26 mouse cellular contexts compared by ENCODE assay signal in genomic region chr12:40801456-40801855, GRCm38 (mm10).
A peak's percentile ranks its signal among the peaks of the same experiment; 100 is the strongest.
DNase-seq lines count a peak whose midpoint lies in the region; ATAC-seq and TF ChIP-seq lines count a peak whose summit lies in the region.
"Had no signal": no experiment of that assay in that cellular context is flagged by ENCODE, and none has a peak within 500 bp of the region (broad histone marks: within the 10 kb centered on the region; RNA-seq: fewer than 3 reads in every experiment).

No protein-coding gene starts in this region.

- WGBS in forebrain, embryonic 14.5 days: 80% methylated on average over 3 of the region's 3 CpGs

- H3K27ac ChIP-seq in gastrocnemius, adult 2 months: peak overlapping the region; percentile 69
- H3K27ac ChIP-seq in forebrain, embryonic 14.5 days (ENCODE audit: low read depth, low read length): no peak overlapping the region
- H3K27ac ChIP-seq: embryonic facial prominence, embryonic 13.5 days; hindbrain, postnatal 0 days; limb, embryonic 10.5 days; liver, embryonic 15.5 days; macrophage had no signal

- intact Hi-C loops in gastrocnemius, adult 2 months (cut with DNase I): no loop called here
- intact Hi-C loops in gastrocnemius, postnatal 36 days (cut with DNase I): no loop called here

- no peak overlapping the region for H3K4me3 ChIP-seq in gastrocnemius, adult 2 months
- H3K4me3 ChIP-seq in forebrain, embryonic 14.5 days (ENCODE audit: low read depth, low read length): no peak overlapping the region
- H3K4me3 ChIP-seq: embryonic facial prominence, embryonic 13.5 days; heart, embryonic 12.5 days; limb, embryonic 10.5 days; liver, embryonic 15.5 days; myocyte had no signal

- H3K27me3 ChIP-seq in forebrain, embryonic 14.5 days (replicated peaks; ENCODE audit: control insufficient read depth, insufficient read depth, low read length): no peaks in the 10 kb centered on the region
- H3K27me3 ChIP-seq: embryonic facial prominence, embryonic 13.5 days; heart, embryonic 12.5 days; liver, embryonic 15.5 days had no signal

- H3K4me1 ChIP-seq in forebrain, embryonic 14.5 days (ENCODE audit: control insufficient read depth, insufficient read depth, low read length): peaks cover 12% of the 10 kb centered on the region
- H3K4me1 ChIP-seq: liver, embryonic 15.5 days had no signal

- peak; percentile 8; the same call in 1 of the 2 replicates for TF ChIP-seq CTCF in gastrocnemius, adult 2 months (IDR thresholded peaks at IDR 0.05)

- no peaks in the 10 kb centered on the region for H3K9me3 ChIP-seq in forebrain, embryonic 14.5 days (replicated peaks; ENCODE audit: control insufficient read depth, low read length)
- H3K9me3 ChIP-seq: embryonic facial prominence, embryonic 13.5 days; heart, embryonic 12.5 days; limb, embryonic 10.5 days; liver, embryonic 15.5 days had no signal

- no peak overlapping the region for H3K9ac ChIP-seq in forebrain, embryonic 14.5 days (ENCODE audit: low read length)
- H3K9ac ChIP-seq: embryonic facial prominence, embryonic 13.5 days; heart, embryonic 12.5 days; liver, embryonic 15.5 days had no signal

- no peak overlapping the region for H3K4me2 ChIP-seq in forebrain, embryonic 14.5 days (ENCODE audit: low read length)
- H3K4me2 ChIP-seq: embryonic facial prominence, embryonic 13.5 days; heart, embryonic 12.5 days; liver, embryonic 15.5 days had no signal

- H3K36me3 ChIP-seq in forebrain, embryonic 14.5 days (ENCODE audit: control insufficient read depth, insufficient read depth, low read length): no peaks in the 10 kb centered on the region
- H3K36me3 ChIP-seq: heart, embryonic 12.5 days; limb, embryonic 10.5 days; liver, embryonic 15.5 days had no signal

- ATAC-seq in cerebellum, adult (ENCODE audit: insufficient number of reproducible peaks, low FRiP score, low TSS enrichment): peak; percentile 51
- no peak for ATAC-seq in forebrain, embryonic 14.5 days
- ATAC-seq: CD4-positive, CD25-positive, alpha-beta regulatory T cell, adult 4 months; forebrain, embryonic 16.5 days; hindbrain, postnatal 0 days; intestine, embryonic 16.5 days; midbrain, embryonic 16.5 days had no signal

- DNase-seq in cerebellum, adult 11-12 months: no peak
- DNase-seq in gastrocnemius, adult 2 months: no peak
- DNase-seq in gastrocnemius, postnatal 36 days: no peak
- DNase-seq in 3134 (ENCODE audit: extremely low read depth, insufficient read length, low spot score): peak; percentile 32
- peak; percentile 84 for DNase-seq in brain, adult 2 months (ENCODE audit: low read depth, low spot score)
- no peak for DNase-seq in forebrain, embryonic 14.5 days (ENCODE audit: low spot score)
- no peak for DNase-seq in testis, postnatal 10 days (ENCODE audit: low spot score)
- DNase-seq: adrenal gland, postnatal 14 days; embryo, embryonic 11 days; heart, postnatal 10 days; kidney, adult 9 months; kidney, postnatal 36 days; liver; thymus, postnatal 14 days had no signal

Comparison
In these comparisons a context has a peak if more than half of its experiments do, and no peak if none do; other contexts are left out.
1. DNase-seq: peak in 3134 (single experiment) and brain, adult 2 months (single experiment); none in cerebellum, adult 11-12 months (single experiment), gastrocnemius, adult 2 months (single experiment), gastrocnemius, postnatal 36 days (0 of 2), forebrain, embryonic 14.5 days (single experiment) and testis, postnatal 10 days (single experiment).